Mouse (Mus musculus): ENCODE measurements around the gene Cntd1. TPM values are rescaled to one million over a fixed set of nuclear protein-coding genes. Genes with fewer than 3 reads are reported as not detected.

Cntd1 gene
- total and polyA plus RNA-seq, 3 experiments: 0.96 to 2.5 (median 0.98) TPM

GRCm38 (mm10) chr11:101263138-101263988 is 15.4 kb upstream of the Cntd1 start:
- Histone ChIP-seq H3K79me2 (replicated peaks; ENCODE audit: control insufficient read depth, extremely low read depth, insufficient read depth, poor library complexity, severe bottlenecking) (no peaks in the 10 kb centered on the region), H3K27ac (ENCODE audit: insufficient read depth, low read depth) (no peak overlapping the region), H3K9ac (ENCODE audit: insufficient read depth, low read depth) (no peak overlapping the region), H3K4me2 (ENCODE audit: insufficient read depth, low read depth, poor library complexity, severe bottlenecking) (no peak overlapping the region), H3K4me3 (replicated peaks in 1 of 3; ENCODE audit: low read depth in 2 of 3, low read length in 2 of 3, poor library complexity in 1 of 3) (no peak overlapping the region), H3K27me3 (replicated peaks) (no peaks in the 10 kb centered on the region), H3K36me3 (replicated peaks in 1 of 2; ENCODE audit: control insufficient read depth in 1 of 2, insufficient read depth in 1 of 2, low read length in 1 of 2) (peaks cover 12 to 71% of the 10 kb centered on the region in 2 experiments), H3K9me3 (replicated peaks; ENCODE audit: low read length) (no peaks in the 10 kb centered on the region), H3K4me1 (ENCODE audit: control insufficient read depth in 1 of 2, insufficient read depth in 2 of 2) (peaks cover 4 to 27% of the 10 kb centered on the region in 2 experiments; a peak in 3 of 4 replicates)
- DNase-seq (ENCODE audit: extremely low read depth): no peak
- TF ChIP-seq USF1 (IDR thresholded peaks at IDR 0.05; ENCODE audit: low read depth, low read length): no peak
- no peak for TF ChIP-seq ZKSCAN1 (IDR thresholded peaks at IDR 0.05; ENCODE audit: borderline replicate concordance, low read depth, low read length)
- no peak for TF ChIP-seq SIN3A (IDR thresholded peaks at IDR 0.05; ENCODE audit: low read length)
- no peak for TF ChIP-seq GABPA (IDR thresholded peaks at IDR 0.05; ENCODE audit: insufficient replicate concordance, low read depth, low read length)
- TF ChIP-seq CHD2 (IDR thresholded peaks at IDR 0.05; ENCODE audit: low read length): no peak
- no peak for TF ChIP-seq MAX (IDR thresholded peaks at IDR 0.05; ENCODE audit: low read length)
- no peak for TF ChIP-seq ETS1 (conservative IDR thresholded peaks at IDR 0.05; ENCODE audit: low read depth, low read length)
- TF ChIP-seq UBTF (IDR thresholded peaks at IDR 0.05; ENCODE audit: low read depth, low read length): no peak
- TF ChIP-seq USF2 (conservative IDR thresholded peaks at IDR 0.05; ENCODE audit: low read depth, low read length): no peak
- no peak for TF ChIP-seq TCF12 (IDR thresholded peaks at IDR 0.05; ENCODE audit: low read depth, low read length)
- no peak for TF ChIP-seq NELFE (IDR thresholded peaks at IDR 0.05; ENCODE audit: low read depth, low read length)
- TF ChIP-seq ELF1 (IDR thresholded peaks at IDR 0.05; ENCODE audit: low read depth, low read length): no peak
- no peak for TF ChIP-seq RAD21 (IDR thresholded peaks at IDR 0.05; ENCODE audit: low read depth, low read length)
- no peak for TF ChIP-seq MEF2A (IDR thresholded peaks at IDR 0.05; ENCODE audit: borderline replicate concordance, low read depth, low read length)
- no peak for TF ChIP-seq E2F4 (IDR thresholded peaks at IDR 0.05; ENCODE audit: insufficient replicate concordance, low read depth, low read length)
- no peak for TF ChIP-seq NRF1 (IDR thresholded peaks at IDR 0.05; ENCODE audit: low read depth, low read length)
- no peak for TF ChIP-seq TBP (conservative IDR thresholded peaks at IDR 0.05; ENCODE audit: low read depth, low read length)
- dilution Hi-C loops (cut with MboI; ENCODE audit: extremely low pct_ligation_motif_present, extremely low pct_unique_long_range_greater_than_20kb, low sequenced_read_pairs) (no loop called here), in situ Hi-C loops (cut with MboI; ENCODE audit: low pct_ligation_motif_present, low pct_unique_long_range_greater_than_20kb, low sequenced_read_pairs) (no loop called here)

- in situ Hi-C loops (cut with MboI; ENCODE audit: low pct_ligation_motif_present, low pct_unique_long_range_greater_than_20kb, low sequenced_read_pairs) (no loop called here), dilution Hi-C loops (cut with MboI; ENCODE audit: extremely low pct_ligation_motif_present, extremely low pct_unique_long_range_greater_than_20kb, low sequenced_read_pairs) (no loop called here)
- H3K4me2 ChIP-seq (ENCODE audit: insufficient read depth, low read depth, poor library complexity, severe bottlenecking): no peak overlapping the region
- H3K9me3 ChIP-seq (replicated peaks; ENCODE audit: low read length): no peaks in the 10 kb centered on the region
- no peak overlapping the region for H3K4me3 ChIP-seq (replicated peaks in 1 of 3; ENCODE audit: low read depth in 2 of 3, low read length in 2 of 3, poor library complexity in 1 of 3)
- no peak overlapping the region for H3K27ac ChIP-seq (ENCODE audit: insufficient read depth, low read depth)
- H3K4me1 ChIP-seq (ENCODE audit: control insufficient read depth in 1 of 2, insufficient read depth in 2 of 2): peaks cover 4 to 22% of the 10 kb centered on the region in 2 experiments; a peak in 3 of 4 replicates
- no peak overlapping the region for H3K9ac ChIP-seq (ENCODE audit: insufficient read depth, low read depth)
- no peaks in the 10 kb centered on the region for H3K27me3 ChIP-seq (replicated peaks)
- peaks cover 7 to 71% of the 10 kb centered on the region in 2 experiments for H3K36me3 ChIP-seq (replicated peaks in 1 of 2; ENCODE audit: control insufficient read depth in 1 of 2, insufficient read depth in 1 of 2, low read length in 1 of 2)
- no peak for TF ChIP-seq E2F4 (IDR thresholded peaks at IDR 0.05; ENCODE audit: insufficient replicate concordance, low read depth, low read length)
- no peak for TF ChIP-seq TCF12 (IDR thresholded peaks at IDR 0.05; ENCODE audit: low read depth, low read length)
- TF ChIP-seq JUND (conservative IDR thresholded peaks at IDR 0.05; ENCODE audit: low read depth, low read length): no peak
- TF ChIP-seq PAX5 (IDR thresholded peaks at IDR 0.05; ENCODE audit: low read length): no peak
- no peak for DNase-seq (ENCODE audit: extremely low read depth)
- no peaks in the 10 kb centered on the region for H3K79me2 ChIP-seq (replicated peaks; ENCODE audit: control insufficient read depth, extremely low read depth, insufficient read depth, poor library complexity, severe bottlenecking)
These were observed 14.9 kb upstream of the Cntd1 start for GRCm38 (mm10) chr11:101263989-101264280.
